Mouse (Mus musculus) bone marrow, adult 2 months (tissue): ENCODE data around the gene Fbxw25.
"Not testable (repeated sequence)": the region's sequence is repeated elsewhere in the genome, so short reads cannot be mapped to it uniquely, and the experiment has no call there.

ENCODE experiments used
- CTCF ChIP-seq: fragments of 200-500 bp; IDR thresholded peaks from 2 replicates; pipeline ENCODE4 v1.5.1; 2011; ENCODE audit warnings: low read length, control low read depth; ENCODE audit not compliant: control insufficient read depth, insufficient read depth
- POLR2A ChIP-seq: fragments of 200-500 bp; IDR thresholded peaks from 2 replicates; pipeline ENCODE4 v1.6.1; 2011; ENCODE audit warnings: low read depth, mild to moderate bottlenecking, control low read depth, low read length, borderline replicate concordance; ENCODE audit not compliant: control insufficient read depth

DNA sequence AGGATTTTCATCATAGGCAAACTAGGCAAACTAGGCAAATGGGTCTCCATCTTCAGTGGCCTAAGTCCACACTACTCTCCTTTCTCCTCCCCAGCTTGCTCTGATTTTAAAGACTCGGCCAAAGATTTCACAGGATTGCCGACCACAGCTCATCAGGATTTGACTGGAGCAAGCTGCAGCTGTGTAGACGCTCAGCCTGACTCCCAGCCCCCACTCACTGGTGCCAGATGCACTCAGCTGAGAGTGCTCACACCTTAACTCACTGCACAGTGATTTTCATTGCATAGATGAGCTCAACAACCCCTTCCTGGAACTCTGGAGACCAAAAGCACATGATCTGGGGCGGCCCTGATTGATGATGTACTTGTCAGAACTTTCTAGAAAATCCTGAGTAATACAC lies 38.1 kb upstream of the Fbxw25 start, which contains the start of gene Fbxw18:
- TF ChIP-seq CTCF, POLR2A: not testable (repeated sequence)
